7 mouse cellular contexts compared by ENCODE assay signal in genomic region chr10:69452180-69452977, GRCm38 (mm10). TPM values are rescaled to one million over a fixed set of nuclear protein-coding genes. Genes with fewer than 3 reads are reported as not detected.
A peak's percentile ranks its signal among the peaks of the same experiment; 100 is the strongest.
DNase-seq lines count a peak whose midpoint lies in the region; ATAC-seq and TF ChIP-seq lines count a peak whose summit lies in the region.

No protein-coding gene starts in this region.

- peak; percentile 87 for TF ChIP-seq CTCF in stomach, postnatal 0 days (IDR thresholded peaks at IDR 0.05; ENCODE audit: low read depth)

- no peak overlapping the region for H3K4me3 ChIP-seq in ES-E14 (ENCODE audit: insufficient read depth in 1 of 2, low read depth in 1 of 2, low read length in 2 of 2, poor library complexity in 1 of 2, severe bottlenecking in 1 of 2)
- H3K4me3 ChIP-seq in midbrain, embryonic 10.5 days = no peak overlapping the region
- H3K4me3 ChIP-seq in stomach, postnatal 0 days (ENCODE audit: low read depth, low read length) = no peak overlapping the region

- TF ChIP-seq EP300 in stomach, postnatal 0 days (optimal IDR thresholded peaks at IDR 0.05) = no peak

- no peaks in the 10 kb centered on the region for H3K27me3 ChIP-seq in midbrain, embryonic 10.5 days (ENCODE audit: low read depth, poor library complexity, severe bottlenecking)
- H3K27me3 ChIP-seq in stomach, postnatal 0 days (ENCODE audit: control insufficient read depth, insufficient read depth, low read length) = no peaks in the 10 kb centered on the region

- H3K27ac ChIP-seq in ES-E14 (ENCODE audit: insufficient read depth, low read depth, low read length, poor library complexity, severe bottlenecking) = no peak overlapping the region
- H3K27ac ChIP-seq in midbrain, embryonic 10.5 days (replicated peaks) = no peak overlapping the region
- no peak overlapping the region for H3K27ac ChIP-seq in stomach, postnatal 0 days (replicated peaks)

- in situ Hi-C loops in ES-E14 (cut with MboI; ENCODE audit: low sequenced_read_pairs in 2 of 2, unreplicated experiment in 2 of 2) = no loop called here

- H3K4me2 ChIP-seq in stomach, postnatal 0 days (replicated peaks; ENCODE audit: low read depth) = no peak overlapping the region

- peak; percentile 46 to 53; a peak in 1 of 4 replicates for ATAC-seq in hematopoietic stem cell, adult 5-6 weeks (replicated peaks in 1 of 2; ENCODE audit: insufficient read depth in 1 of 2, low FRiP score in 2 of 2, low TSS enrichment in 1 of 2, low read depth in 1 of 2, poor library complexity in 2 of 2, severe bottlenecking in 2 of 2)
- no peak for ATAC-seq in stomach, postnatal 0 days (ENCODE audit: low FRiP score, low TSS enrichment)

- no peaks in the 10 kb centered on the region for H3K4me1 ChIP-seq in ES-E14 (ENCODE audit: control insufficient read depth in 2 of 2, insufficient read depth in 2 of 2, low read length in 2 of 2, poor library complexity in 1 of 2)
- H3K4me1 ChIP-seq in midbrain, embryonic 10.5 days = no peaks in the 10 kb centered on the region
- no peaks in the 10 kb centered on the region for H3K4me1 ChIP-seq in stomach, postnatal 0 days (replicated peaks; ENCODE audit: control insufficient read depth, insufficient read depth)

- DNase-seq in ES-E14 (ENCODE audit: low read depth, low spot score) = no peak
- DNase-seq in adrenal gland, adult 18-20 months (ENCODE audit: low spot score in 2 of 2) = peak; percentile 34 to 52
- peak; percentile 46 for DNase-seq in embryo, embryonic 11.5 days (ENCODE audit: low read depth, low spot score)
- peak; percentile 67 for DNase-seq in layer of hippocampus, adult 9-11 months
- DNase-seq in midbrain, embryonic 10.5 days (ENCODE audit: low spot score) = peak; percentile 34
- DNase-seq in stomach, postnatal 0 days (ENCODE audit: low spot score) = peak; percentile 51

- no peaks in the 10 kb centered on the region for H3K9me3 ChIP-seq in ES-E14 (ENCODE audit: control insufficient read depth, insufficient read depth, low read depth, low read length)
- no peaks in the 10 kb centered on the region for H3K9me3 ChIP-seq in midbrain, embryonic 10.5 days (replicated peaks)
- H3K9me3 ChIP-seq in stomach, postnatal 0 days (ENCODE audit: control insufficient read depth, low read length) = no peaks in the 10 kb centered on the region

- WGBS in midbrain, embryonic 10.5 days = 60% methylated on average over 9 of the region's 9 CpGs
- 46% methylated on average over 9 of the region's 9 CpGs for WGBS in stomach, postnatal 0 days

- no peak overlapping the region for H3K9ac ChIP-seq in ES-E14 (ENCODE audit: insufficient read depth, low read depth, low read length, poor library complexity, severe bottlenecking)
- no peak overlapping the region for H3K9ac ChIP-seq in stomach, postnatal 0 days (ENCODE audit: low read length)

- H3K36me3 ChIP-seq in ES-E14 (ENCODE audit: control insufficient read depth, insufficient read depth, low read length, poor library complexity, severe bottlenecking) = no peaks in the 10 kb centered on the region
- H3K36me3 ChIP-seq in midbrain, embryonic 10.5 days = no peaks in the 10 kb centered on the region
- no peaks in the 10 kb centered on the region for H3K36me3 ChIP-seq in stomach, postnatal 0 days (ENCODE audit: control insufficient read depth, insufficient read depth, low read length)

TF ChIP-seq in ES-E14, 5 proteins besides CTCF, POLR2A, EP300 and RAD21:
- TF ChIP-seq ZC3H11A (IDR thresholded peaks at IDR 0.05; ENCODE audit: borderline replicate concordance, low read depth, low read length) (0 out of 2 replicates have a peak, but pooled peaks have one; percentile 39), MAFK (IDR thresholded peaks at IDR 0.05; ENCODE audit: insufficient read depth, low read depth, low read length) (no peak), ZNF384 (IDR thresholded peaks at IDR 0.05; ENCODE audit: low read depth, low read length) (no peak), CHD2 (IDR thresholded peaks at IDR 0.05; ENCODE audit: low read depth, low read length) (no peak), HCFC1 (IDR thresholded peaks at IDR 0.05; ENCODE audit: borderline replicate concordance, insufficient read depth, low read length) (no peak)

RNA-seq across cellular contexts. Expression of gene Ank3, which starts 53.8 kb away (rescaled TPM):
- total RNA-seq in ES-E14 (2012; rRNA removed) = 6.5 and 14.0 TPM in 2 replicates
- total RNA-seq in adrenal gland, adult 18-20 months (2021) = 10 to 100 TPM; 10.1 to 11.7 TPM
- total RNA-seq in hematopoietic stem cell, adult 5-6 weeks (2017) = 1.6 TPM in 1 of 2 replicates, not detected in the other
- 34.9 and 45.6 TPM in 2 replicates for polyA plus RNA-seq in midbrain, embryonic 10.5 days (2016; fragmentation: Nextera tagmentation; extraction: Ambion mirVana)
- 16.0 and 16.8 TPM in 2 replicates for polyA plus RNA-seq in stomach, postnatal 0 days (2015; fragmentation: Nextera tagmentation; extraction: Ambion mirVana)
